Mouse (Mus musculus) cortical plate, adult 2 months (tissue): Measurements from ENCODE around the gene Arid2.

ENCODE experiments used
- CTCF ChIP-seq: fragments of 200-500 bp; IDR thresholded peaks from 2 replicates; pipeline ENCODE4 v1.5.1; 2011; ENCODE audit warnings: mild to moderate bottlenecking, control low read depth, low read length; ENCODE audit not compliant: insufficient read depth; ENCODE audit errors: extremely low read depth
- POLR2A ChIP-seq: fragments of 200-500 bp; IDR thresholded peaks from 2 replicates; pipeline ENCODE4 v1.6.1; 2011; ENCODE audit warnings: mild to moderate bottlenecking, low read length, control low read depth; ENCODE audit not compliant: insufficient read depth; ENCODE audit errors: extremely low read depth

- TF ChIP-seq CTCF, result no peak
- no peak for TF ChIP-seq POLR2A
Measured at GRCm38 (mm10) chr15:96395071-96395470, 107.8 kb downstream of the Arid2 start.
